Mouse (Mus musculus) forebrain, embryonic 16.5 days (tissue): Measurements from ENCODE around the gene Olfr698. TPM values are rescaled to one million over a fixed set of nuclear protein-coding genes. Genes with fewer than 3 reads are reported as not detected.
"Not testable (repeated sequence)": the region's sequence is repeated elsewhere in the genome, so short reads cannot be mapped to it uniquely, and the experiment has no call there.

Experiments used
- ATAC-seq: fragments of 200-750 bp; cut with Nextera tagmentation; 2 replicates; pipeline ENCODE4 v1.8.0; 2017; ENCODE audit warnings: mild to moderate bottlenecking, moderate library complexity
- H3K27ac ChIP-seq: fragments of 300-500 bp; sonication (generic); 2 replicates; pipeline ENCODE4 v1.5.1; 2014; ENCODE audit warnings: low read length, control low read depth
- H3K27me3 ChIP-seq: fragments of 300-500 bp; sonication (generic); replicated peaks from 2 replicates; pipeline ENCODE4 v1.6.1; 2014; ENCODE audit warnings: low read length; ENCODE audit not compliant: control insufficient read depth, insufficient read depth
- H3K36me3 ChIP-seq: fragments of 300-500 bp; sonication (generic); 2 replicates; pipeline ENCODE4 v1.6.1; 2014; ENCODE audit not compliant: control insufficient read depth, insufficient read depth
- H3K4me1 ChIP-seq: fragments of 300-500 bp; sonication (generic); replicated peaks from 2 replicates; pipeline ENCODE4 v1.6.1; 2014; ENCODE audit warnings: low read length; ENCODE audit not compliant: control insufficient read depth, insufficient read depth
- H3K4me2 ChIP-seq: fragments of 300-500 bp; sonication (generic); 2 replicates; pipeline ENCODE4 v1.6.1; 2014; ENCODE audit warnings: mild to moderate bottlenecking, low read length, control low read depth
- H3K4me3 ChIP-seq: fragments of 300-500 bp; sonication (generic); replicated peaks from 2 replicates; pipeline ENCODE4 v1.5.1; 2014; ENCODE audit warnings: mild to moderate bottlenecking, low read length, control low read depth
- H3K9ac ChIP-seq: fragments of 300-500 bp; sonication (generic); replicated peaks from 2 replicates; pipeline ENCODE4 v1.6.1; 2014; ENCODE audit warnings: low read depth, low read length, control low read depth
- H3K9me3 ChIP-seq: fragments of 300-500 bp; sonication (generic); 2 replicates; pipeline ENCODE4 v1.6.1; 2016; ENCODE audit warnings: low read length; ENCODE audit not compliant: control insufficient read depth
- WGBS: fragments of 180-500 bp; shearing (Covaris S2); extraction: QIAGEN DNeasy Blood & Tissue Kit; methylation state at CpG from one replicate; pipeline ENCODE4 v1.1.7; 2014; 5-methylcytosine and 5-hydroxymethylcytosine counted together
- polyA plus RNA-seq: library from polyadenylated mRNA; unstranded; fragments of >200 nt; fragmentation: Nextera tagmentation; extraction: Ambion mirVana; gene quantifications from 2 replicates; pipeline ENCODE4 v1.2.1, GENCODE M21; 2015

The Olfr698 gene
- not detected in 2 replicates for polyA plus RNA-seq

- no peak within 1 kb of the TSS for H3K9ac ChIP-seq
- H3K4me3 ChIP-seq: no peak within 1 kb of the TSS
- no peaks in the 10 kb centered on the region for H3K27me3 ChIP-seq
- H3K27ac ChIP-seq: no peak within 1 kb of the TSS
- ATAC-seq: no peak
- H3K9me3 ChIP-seq: no peaks in the 10 kb centered on the region
- H3K4me2 ChIP-seq: no peak within 1 kb of the TSS
- no peaks in the 10 kb centered on the region for H3K36me3 ChIP-seq
- H3K4me1 ChIP-seq: no peaks in the 10 kb centered on the region
These were observed at the start of gene Olfr698 for GRCm38 (mm10) chr7:106755297-106755696. Olfr698 (minus strand) TSS chr7:106755397.

DNA sequence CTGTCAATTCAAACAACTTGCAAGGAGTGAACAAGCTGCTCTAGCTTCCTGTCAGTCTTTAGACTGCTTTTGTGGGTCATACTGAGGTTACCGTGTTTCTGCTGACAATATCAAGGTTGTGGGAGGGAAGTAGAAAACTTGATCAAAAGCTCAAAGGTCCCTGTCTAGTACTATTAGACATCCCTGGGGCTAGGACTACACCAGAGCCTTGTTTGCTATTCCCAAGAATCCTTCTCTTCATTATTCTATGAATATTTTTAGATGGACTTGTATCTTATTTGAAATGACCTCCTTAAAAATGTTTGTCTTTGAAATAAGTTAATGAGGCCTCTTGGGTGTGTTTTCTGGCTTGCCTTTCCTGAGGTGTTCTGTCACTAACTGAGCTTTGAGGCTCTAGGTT lies 37.9 kb upstream of the Olfr698 start, which contains the start of gene Olfr699:
Gene Olfr699, minus strand, starts transcription at position 101 of the 400 bp plus-strand sequence.
- no peak within 1 kb of the TSS for H3K4me2 ChIP-seq
- H3K27me3 ChIP-seq: no peaks in the 10 kb centered on the region
- no peak within 1 kb of the TSS for H3K4me3 ChIP-seq
- ATAC-seq: no peak
- 91% methylated on average over 1 of the region's 1 CpGs for WGBS
- no peaks in the 10 kb centered on the region for H3K36me3 ChIP-seq
- no peaks in the 10 kb centered on the region for H3K4me1 ChIP-seq
- no peak within 1 kb of the TSS for H3K9ac ChIP-seq
- peaks cover 3% of the 10 kb centered on the region; the same call in 1 of the 2 replicates for H3K9me3 ChIP-seq
- H3K27ac ChIP-seq: no peak within 1 kb of the TSS

GRCm38 (mm10) chr7:106788330-106788729 lies 33.1 kb upstream of the Olfr698 start:
- H3K4me2 ChIP-seq: no peak overlapping the region

GRCm38 (mm10) chr7:106761008-106761407 lies 5.8 kb upstream of the Olfr698 start:
- H3K27ac ChIP-seq, H3K27me3 ChIP-seq, H3K4me3 ChIP-seq, H3K9ac ChIP-seq, H3K9me3 ChIP-seq, H3K4me1 ChIP-seq, ATAC-seq, H3K4me2 ChIP-seq, H3K36me3 ChIP-seq: not testable (repeated sequence)
- WGBS: 88% methylated on average over 2 of the region's 2 CpGs

More at GRCm38 (mm10) chr7:106788330-106788729, 33.1 kb upstream of the Olfr698 start:
- H3K36me3 ChIP-seq: no peaks in the 10 kb centered on the region
- H3K27me3 ChIP-seq: no peaks in the 10 kb centered on the region
- ATAC-seq: no peak
- no peak overlapping the region for H3K9ac ChIP-seq
- H3K4me3 ChIP-seq: no peak overlapping the region
- peaks cover 3% of the 10 kb centered on the region; the same call in 1 of the 2 replicates for H3K9me3 ChIP-seq
- H3K27ac ChIP-seq: no peak overlapping the region
- no peaks in the 10 kb centered on the region for H3K4me1 ChIP-seq

DNA sequence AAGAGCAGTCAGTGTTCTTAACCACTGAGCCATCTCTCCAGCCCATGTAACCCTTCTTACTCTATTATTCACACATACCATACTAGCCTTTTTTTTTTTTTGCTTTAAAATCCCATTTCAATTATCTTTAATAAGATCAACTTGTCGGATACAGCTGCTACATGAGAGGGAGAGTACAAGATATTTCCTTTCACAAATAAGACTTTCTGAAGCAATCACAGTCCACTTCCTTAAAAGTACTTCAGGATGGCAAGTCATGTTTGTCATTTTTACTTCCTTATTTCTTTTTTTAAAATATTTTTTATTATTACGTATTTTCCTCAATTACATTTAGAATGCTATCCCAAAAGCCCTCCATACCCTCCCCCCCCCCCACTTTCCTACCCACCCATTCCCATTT lies 3.6 kb upstream of the Olfr698 start:
- 97% methylated on average over 2 of the region's 2 CpGs for WGBS

GRCm38 (mm10) chr7:106745811-106746210 lies 9.4 kb downstream of the Olfr698 start:
- 87% methylated on average over 5 of the region's 5 CpGs for WGBS
- no peaks in the 10 kb centered on the region for H3K36me3 ChIP-seq
- H3K4me3 ChIP-seq: no peak overlapping the region
- H3K27ac ChIP-seq: no peak overlapping the region
- 0 out of 2 replicates have a peak, but pooled peaks cover 2% of the 10 kb centered on the region for H3K9me3 ChIP-seq
- no peaks in the 10 kb centered on the region for H3K4me1 ChIP-seq
- no peak overlapping the region for H3K4me2 ChIP-seq
- H3K27me3 ChIP-seq: no peaks in the 10 kb centered on the region
- H3K9ac ChIP-seq: no peak overlapping the region
- no peak for ATAC-seq

More for the DNA sequence above, 3.6 kb upstream of the Olfr698 start:
- Histone ChIP-seq H3K9ac (no peak overlapping the region), H3K36me3 (no peaks in the 10 kb centered on the region), H3K4me1 (no peaks in the 10 kb centered on the region), H3K4me3 (no peak overlapping the region), H3K9me3 (0 out of 2 replicates have a peak, but pooled peaks cover 3% of the 10 kb centered on the region), H3K4me2 (no peak overlapping the region), H3K27ac (no peak overlapping the region), H3K27me3 (no peaks in the 10 kb centered on the region)
- no peak for ATAC-seq

DNA sequence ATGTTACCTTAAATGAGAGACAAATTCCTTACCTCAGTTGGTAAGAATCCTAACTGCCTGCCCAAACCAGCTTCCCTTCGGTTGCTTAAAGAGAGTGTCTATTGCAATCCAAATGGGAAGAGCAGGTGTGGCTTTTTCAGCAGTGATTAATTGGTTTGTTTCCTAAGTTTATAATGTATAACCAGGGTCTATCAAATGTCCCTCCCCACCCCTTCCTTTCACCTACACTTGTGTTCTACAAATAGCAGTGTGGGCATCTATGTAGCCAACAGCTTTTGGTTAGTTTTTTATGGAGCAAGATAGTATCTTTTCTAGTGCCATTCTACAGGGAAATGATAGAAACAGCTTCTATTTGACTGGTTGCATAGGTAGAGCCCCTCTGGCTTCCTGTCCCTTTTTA lies 12.9 kb downstream of the Olfr698 start, which contains the start of gene Olfr697:
Gene Olfr697, minus strand, starts transcription at position 101 of the 400 bp plus-strand sequence.
- Histone ChIP-seq H3K9me3 (0 out of 2 replicates have a peak, but pooled peaks cover 2% of the 10 kb centered on the region), H3K4me3 (no peak within 1 kb of the TSS), H3K4me2 (no peak within 1 kb of the TSS), H3K9ac (no peak within 1 kb of the TSS), H3K27me3 (no peaks in the 10 kb centered on the region), H3K4me1 (no peaks in the 10 kb centered on the region), H3K27ac (no peak within 1 kb of the TSS), H3K36me3 (no peaks in the 10 kb centered on the region)
- ATAC-seq: no peak
- 83% methylated on average over 1 of the region's 1 CpGs for WGBS

DNA sequence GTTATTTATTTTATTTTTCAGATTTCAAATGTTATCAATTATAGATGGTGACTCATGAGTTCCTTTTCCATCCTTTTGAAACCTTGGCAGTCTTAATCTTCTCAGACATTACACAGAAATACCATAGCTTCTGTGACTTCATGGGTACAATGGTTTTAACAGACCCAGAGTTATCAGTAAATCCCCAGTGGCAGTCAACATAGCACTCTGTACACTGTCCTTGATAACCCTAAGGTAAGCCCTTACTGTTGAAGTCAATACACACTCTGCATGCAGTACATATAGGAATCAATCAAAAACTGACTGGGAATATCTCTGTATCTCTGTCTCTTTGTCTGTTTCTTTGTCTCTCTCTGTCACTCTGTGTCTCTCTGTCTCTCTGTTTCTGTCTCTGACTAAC lies 18.2 kb downstream of the Olfr698 start:
- Histone ChIP-seq H3K4me1 (no peaks in the 10 kb centered on the region), H3K4me3 (no peak overlapping the region), H3K9me3 (no peaks in the 10 kb centered on the region), H3K27ac (no peak overlapping the region), H3K4me2 (no peak overlapping the region), H3K27me3 (no peaks in the 10 kb centered on the region), H3K36me3 (no peaks in the 10 kb centered on the region), H3K9ac (no peak overlapping the region)
- no peak for ATAC-seq

DNA sequence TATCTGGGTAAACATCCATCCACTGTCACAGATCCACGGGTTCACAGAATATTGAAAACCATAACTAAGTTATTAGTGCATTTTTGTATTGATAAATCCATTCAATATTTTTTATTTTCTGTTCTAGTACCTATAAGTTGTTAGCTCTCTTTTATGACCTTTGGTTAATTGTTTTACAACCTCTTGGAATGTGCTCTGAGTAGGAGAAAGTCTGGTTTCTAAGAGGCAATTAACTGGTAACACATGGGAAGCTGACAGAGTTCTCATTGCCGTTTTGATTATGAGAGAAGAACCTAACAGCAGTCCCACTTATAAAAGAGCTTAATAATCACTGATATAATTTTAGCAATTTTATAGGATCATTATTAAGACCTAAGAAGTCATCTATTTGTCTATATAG lies 21.5 kb downstream of the Olfr698 start:
- no peaks in the 10 kb centered on the region for H3K27me3 ChIP-seq
- H3K36me3 ChIP-seq: no peaks in the 10 kb centered on the region
- no peak for ATAC-seq
- no peaks in the 10 kb centered on the region for H3K9me3 ChIP-seq
- H3K4me3 ChIP-seq: no peak overlapping the region
- H3K4me2 ChIP-seq: no peak overlapping the region
- no peaks in the 10 kb centered on the region for H3K4me1 ChIP-seq
- no peak overlapping the region for H3K9ac ChIP-seq
- no peak overlapping the region for H3K27ac ChIP-seq
- WGBS: 64% methylated on average over 2 of the region's 2 CpGs

DNA sequence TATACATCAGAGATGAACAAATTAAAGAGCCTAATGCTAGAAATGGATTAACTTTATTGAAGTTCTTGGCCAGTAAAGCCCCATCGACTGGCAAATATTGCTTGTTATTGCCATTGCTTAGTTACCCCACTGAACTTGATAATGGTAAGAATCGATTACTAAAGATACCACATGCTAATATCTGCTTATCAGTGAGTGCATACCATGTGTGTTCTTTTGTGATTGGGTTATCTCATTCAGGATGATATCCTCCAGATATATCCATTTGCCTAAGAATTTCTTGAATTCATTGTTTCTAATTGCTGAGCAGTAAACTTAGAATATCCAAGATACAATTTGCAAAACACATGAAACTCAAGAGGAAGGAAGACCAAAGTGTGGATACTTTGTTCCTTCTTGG lies 29.5 kb downstream of the Olfr698 start:
- H3K9me3 ChIP-seq, H3K36me3 ChIP-seq, ATAC-seq, H3K27me3 ChIP-seq, H3K4me3 ChIP-seq, H3K4me2 ChIP-seq, H3K4me1 ChIP-seq, H3K27ac ChIP-seq, H3K9ac ChIP-seq: not testable (repeated sequence)
- WGBS: 91% methylated on average over 2 of the region's 2 CpGs
